Comparison of ENCODE assay signal across 8 mouse cellular contexts in genomic region chr11:54437823-54438337, GRCm38 (mm10). TPM values are rescaled to one million over a fixed set of nuclear protein-coding genes. Genes with fewer than 3 reads are reported as not detected.
DNase-seq lines count a peak whose midpoint lies in the region; ATAC-seq and TF ChIP-seq lines count a peak whose summit lies in the region.

Gene Fnip1, plus strand, starts transcription at chr11:54438199.

- peak within 1 kb of the TSS; percentile 87 for H3K9ac ChIP-seq in hindbrain, embryonic 14.5 days

- no peak for TF ChIP-seq CTCF in Patski (IDR thresholded peaks at IDR 0.05)

- under 1% methylated on average over 46 of the region's 47 CpGs for WGBS in hindbrain, embryonic 14.5 days

- peaks cover 18% of the 10 kb centered on the region for H3K4me1 ChIP-seq in hindbrain, embryonic 14.5 days (replicated peaks; ENCODE audit: control insufficient read depth, insufficient read depth, low read length)

- in situ Hi-C loops in Patski (cut with MboI; ENCODE audit: low pct_unique_long_range_greater_than_20kb), result no loop called here

- DNase-seq in Patski (ENCODE audit: low read depth, low spot score), result peak; percentile 51
- DNase-seq in cerebellum, postnatal 14 days, result peak; percentile 97 to 98
- peak; percentile 91 for DNase-seq in frontal cortex, postnatal 14 days (ENCODE audit: low spot score in 2 of 2)
- DNase-seq in hindbrain, embryonic 14.5 days (ENCODE audit: low spot score), result peak; percentile 92
- peak; percentile 89 to 92 for DNase-seq in layer of hippocampus, postnatal 36 days
- DNase-seq in lung, postnatal 36 days, result peak; percentile 98
- DNase-seq in retina, postnatal 1 day, result peak; percentile 96
- DNase-seq in urinary bladder, adult 18-20 months (ENCODE audit: low spot score in 2 of 2), result peak; percentile 84 to 92

- CTCF ChIA-PET in Patski (lab: Charles Lee), result interaction anchor here (0.9 kb wide), 1 partner anchor 18 kb away, joined by 3 read pairs; no protein-coding TSS in a partner anchor

- H3K4me2 ChIP-seq in hindbrain, embryonic 14.5 days (replicated peaks), result peak within 1 kb of the TSS; percentile 69

- POLR2A ChIA-PET in Patski (lab: Charles Lee), result interaction anchor here (0.6 to 2.6 kb wide), 9 partner anchors 14 to 121 kb away, joined by 3 to 12 read pairs (median 4); no protein-coding TSS in a partner anchor

- H3K27me3 ChIP-seq in Patski, result peaks cover 5% of the 10 kb centered on the region
- no peaks in the 10 kb centered on the region for H3K27me3 ChIP-seq in hindbrain, embryonic 14.5 days (ENCODE audit: control insufficient read depth, insufficient read depth, low read length)

- H3K27ac ChIP-seq in hindbrain, embryonic 14.5 days, result peak within 1 kb of the TSS; percentile 84

- peak within 1 kb of the TSS; percentile 98 for H3K4me3 ChIP-seq in hindbrain, embryonic 14.5 days (replicated peaks; ENCODE audit: low read length)

- peak; percentile 83 for ATAC-seq in Patski
- ATAC-seq in hindbrain, embryonic 14.5 days (ENCODE audit: low FRiP score), result peak; percentile 97

- no peaks in the 10 kb centered on the region for H3K9me3 ChIP-seq in hindbrain, embryonic 14.5 days (ENCODE audit: control insufficient read depth, low read length)

- no peaks in the 10 kb centered on the region for H3K36me3 ChIP-seq in hindbrain, embryonic 14.5 days (replicated peaks; ENCODE audit: control insufficient read depth, insufficient read depth)

RNA-seq across cellular contexts. Expression of gene Fnip1, which starts in this region (rescaled TPM):
- polyA plus RNA-seq in Patski (2021), result 23.7 TPM
- polyA plus RNA-seq in hindbrain, embryonic 14.5 days (2014; fragmentation: Nextera tagmentation; extraction: Ambion mirVana), result 14.2 TPM in 2 replicates
- total RNA-seq in layer of hippocampus, postnatal 36 days (2021), result 10 to 100 TPM; 34.9 to 36.4 TPM

Comparison
In these comparisons a context has a peak if more than half of its experiments do, and no peak if none do; other contexts are left out.
1. Peak in every context shown above with its lines: DNase-seq, ATAC-seq, H3K4me3 ChIP-seq and H3K27ac ChIP-seq.